Mouse (Mus musculus) adipocyte (in vitro differentiated cells): ENCODE data around the gene Hcfc1.

Experiments
- DNase-seq: peaks from one replicate; pipeline ENCODE4 v3.0.0-alpha.2; 2016; ENCODE audit warnings: low spot score

Gene Hcfc1

DNA sequence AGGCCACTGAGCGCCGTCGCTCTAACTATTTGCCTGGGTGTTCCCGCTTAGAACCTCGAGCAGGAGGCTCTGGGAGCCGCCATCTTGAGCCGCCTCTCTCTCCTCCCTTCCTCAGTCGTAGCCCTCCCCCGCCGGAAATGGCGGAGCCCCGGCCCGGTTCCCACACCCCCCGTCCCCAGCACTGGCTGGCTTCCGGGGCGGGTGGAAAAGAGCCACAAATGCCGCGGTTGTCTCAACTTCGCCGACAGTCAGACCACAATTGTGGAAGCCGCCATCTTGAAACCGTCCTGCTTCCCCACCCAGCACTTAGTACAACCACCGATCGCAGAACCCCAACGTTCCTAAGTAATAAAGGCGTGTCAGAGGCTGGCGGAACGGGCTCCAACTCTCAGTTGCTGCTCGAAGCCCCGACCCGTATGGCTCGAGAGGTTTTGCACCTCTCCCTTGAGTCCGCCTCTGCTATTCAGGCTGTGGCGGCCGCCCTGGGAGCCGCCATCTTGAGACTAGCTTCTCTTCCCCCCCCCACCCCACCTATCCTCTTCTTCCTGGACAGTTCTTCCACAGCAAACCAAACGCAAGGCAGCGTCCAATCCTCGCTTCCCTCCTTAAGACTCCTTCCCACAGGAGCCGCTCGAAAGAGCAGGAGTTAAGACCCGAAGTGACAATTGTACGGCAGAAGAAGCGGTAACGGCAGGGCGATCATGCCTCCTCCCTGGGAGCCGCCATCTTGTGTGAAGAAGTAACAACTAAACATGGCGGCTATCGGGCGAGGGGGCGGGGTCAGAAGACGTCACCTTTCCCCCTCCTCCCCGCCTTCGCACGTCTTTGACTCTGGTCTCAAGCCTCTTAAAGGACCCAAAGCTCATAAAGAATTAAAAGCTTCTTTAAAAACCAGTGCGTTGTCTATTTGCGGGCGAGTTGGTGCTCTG, at the start of gene Hcfc1:
Gene Hcfc1, minus strand, starts transcription at position 110 of the 929 bp plus-strand sequence.
- peak; percentile 92 for DNase-seq

DNA sequence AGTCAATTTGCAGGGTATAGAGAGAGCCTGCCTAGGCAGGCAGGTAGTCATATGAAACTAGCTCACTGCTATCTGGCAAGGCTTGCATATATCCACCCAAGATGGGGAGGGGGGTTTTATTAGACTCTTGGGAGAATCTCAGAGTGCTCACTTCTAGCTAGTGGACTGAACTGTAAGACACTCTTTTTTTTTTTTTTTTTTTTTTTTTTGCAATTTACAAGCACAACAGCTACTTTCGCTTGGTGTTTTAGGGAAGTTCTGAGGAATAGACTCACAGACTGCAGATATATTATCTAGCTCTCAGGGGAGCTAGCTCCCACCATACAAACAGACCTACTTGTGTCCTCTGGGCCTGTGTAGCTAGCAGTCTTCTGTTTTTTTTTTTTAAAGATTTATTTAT, 48.4 kb upstream of the Hcfc1 start:
- no peak for DNase-seq

DNA sequence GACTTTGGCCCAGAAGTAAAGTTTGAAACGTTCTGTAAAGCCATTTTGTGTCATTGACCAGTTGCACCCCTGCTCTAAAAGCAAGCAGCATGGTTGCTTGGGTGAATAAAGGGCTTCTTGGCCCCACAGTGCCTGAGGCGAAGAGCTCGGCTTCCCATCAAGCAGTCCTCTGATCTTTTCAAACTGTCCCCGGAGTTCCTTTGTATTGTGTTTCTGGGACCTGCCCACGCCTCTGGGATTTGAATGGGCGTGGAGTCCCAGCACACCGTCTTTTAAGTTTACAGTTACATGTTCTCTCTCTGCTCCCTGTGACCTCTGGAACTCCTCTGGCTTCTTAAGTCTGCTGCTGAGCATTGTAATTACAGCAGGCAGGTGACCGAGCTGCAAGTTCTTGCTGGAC, 41.9 kb upstream of the Hcfc1 start:
- DNase-seq: no peak

DNA sequence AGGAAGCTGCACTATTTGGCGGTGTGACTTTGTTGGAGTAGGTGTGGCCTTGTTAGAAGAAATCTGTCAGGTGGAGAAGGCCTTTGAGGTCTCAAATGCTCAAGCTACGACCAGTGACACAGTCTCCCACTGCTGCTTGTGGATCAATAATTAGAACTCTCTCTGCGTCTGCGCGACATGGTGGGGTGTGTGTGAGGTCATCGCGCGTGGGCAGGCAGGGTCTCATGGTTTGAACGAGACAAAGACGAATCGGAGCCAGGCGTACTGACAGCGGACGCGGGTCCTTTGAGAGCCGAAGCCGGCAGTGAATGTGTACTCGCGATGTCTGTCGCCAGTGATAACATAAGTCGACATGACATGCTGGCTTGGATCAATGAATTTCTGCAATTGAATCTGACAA, 40.2 kb upstream of the Hcfc1 start:
- no peak for DNase-seq

DNA sequence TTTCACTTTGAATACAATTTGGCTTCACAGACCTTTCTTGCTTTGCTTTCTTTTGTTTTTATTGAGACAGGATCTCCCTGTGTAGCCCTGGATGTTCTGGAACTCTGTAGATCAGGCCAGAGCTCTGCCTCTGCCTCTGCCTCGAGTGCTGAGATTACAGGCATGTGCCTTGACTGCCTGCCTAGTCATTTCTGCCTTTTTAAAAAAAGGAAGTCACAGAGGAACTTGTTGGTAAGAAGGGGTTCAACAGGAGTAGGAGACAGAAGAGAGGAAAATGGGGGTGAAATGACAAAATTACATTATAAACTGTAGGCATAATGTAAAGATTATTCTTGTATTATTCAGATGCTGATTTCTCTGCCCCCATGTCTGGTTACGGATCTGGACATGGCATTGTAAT, 37.5 kb upstream of the Hcfc1 start:
- no peak for DNase-seq

DNA sequence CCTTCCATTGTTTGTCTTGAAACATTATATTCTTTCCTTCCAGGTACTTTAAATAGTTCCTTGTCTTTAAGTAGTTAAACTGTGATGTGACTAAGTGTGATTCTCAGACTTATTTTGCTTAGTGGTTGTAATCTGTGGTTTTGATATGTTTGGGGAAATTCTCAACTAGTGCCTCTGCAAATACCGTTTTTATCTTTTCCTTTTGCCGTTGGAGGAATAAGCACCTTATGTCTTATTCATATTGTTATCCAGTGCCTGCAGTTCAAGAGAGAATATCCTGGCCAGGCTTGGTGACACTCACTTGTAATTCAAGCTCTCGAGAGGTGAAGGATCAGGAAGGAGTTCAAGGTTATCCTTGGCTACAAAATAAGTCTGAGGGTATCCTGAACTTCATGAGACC, 34.9 kb upstream of the Hcfc1 start:
- DNase-seq: no peak

DNA sequence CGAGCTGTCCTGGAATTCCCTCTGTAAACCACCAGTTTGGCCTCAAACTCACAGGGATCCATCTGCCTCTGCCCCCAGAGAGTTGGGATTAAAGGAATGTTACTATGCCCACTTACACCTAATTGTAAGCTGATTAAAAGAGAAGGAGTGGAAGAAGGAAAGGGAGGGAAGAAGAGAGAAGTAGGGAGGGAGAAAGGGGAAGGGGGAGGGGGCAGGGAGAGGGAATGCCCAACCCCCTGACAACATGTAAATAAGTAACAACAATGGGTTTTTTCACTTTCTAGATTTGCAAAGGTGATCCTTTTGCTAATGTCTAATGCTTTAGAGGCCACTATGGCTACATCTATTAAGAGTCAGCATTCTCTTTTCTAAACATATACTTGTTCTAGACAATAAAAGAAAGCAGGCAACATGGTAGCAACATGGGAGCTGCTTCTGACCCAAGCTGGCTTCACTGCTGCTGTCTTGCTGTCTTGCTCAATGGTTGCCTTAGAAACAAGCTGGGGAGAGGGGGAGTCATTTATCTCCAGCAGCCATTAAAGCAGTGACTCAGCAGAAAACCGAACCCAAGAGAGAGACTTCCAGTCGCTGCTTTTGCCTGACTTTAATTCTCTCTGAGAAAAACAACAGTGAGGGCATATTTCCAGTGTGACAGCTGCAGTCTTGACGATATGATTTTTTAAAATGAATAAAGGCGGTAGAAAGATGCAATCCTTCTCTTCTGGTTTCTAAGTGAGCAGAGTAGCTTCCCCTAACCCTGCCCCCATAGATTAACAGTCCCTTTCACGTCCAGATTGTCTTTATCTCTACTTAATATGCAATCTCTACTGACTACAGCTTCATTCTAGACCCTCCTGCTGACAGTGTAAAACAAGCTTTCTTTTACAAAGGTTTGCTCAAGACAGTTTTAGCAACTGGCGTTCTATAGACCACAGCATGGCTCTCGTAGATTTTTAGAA, 33.0 kb upstream of the Hcfc1 start:
- peak; percentile 82 for DNase-seq

DNA sequence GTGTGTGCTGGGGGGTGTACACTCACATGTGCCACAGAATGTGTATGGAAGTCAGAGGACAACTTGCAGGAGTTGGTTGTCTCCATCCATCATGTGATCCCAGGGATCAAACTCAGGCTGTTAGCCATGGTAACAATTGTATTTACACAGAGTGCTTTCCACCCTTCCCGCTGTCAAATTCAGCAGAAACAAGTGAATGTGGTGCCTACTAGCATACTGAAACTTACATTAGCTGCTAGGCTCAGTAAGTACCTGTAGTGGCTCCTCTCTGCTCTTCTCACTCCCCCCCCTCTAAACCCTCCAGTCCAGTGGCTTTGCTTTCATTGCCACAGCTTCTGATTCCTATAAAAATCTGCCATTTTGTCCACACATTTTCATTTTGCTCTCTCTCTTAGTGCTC, 11.6 kb upstream of the Hcfc1 start:
- DNase-seq: no peak

DNA sequence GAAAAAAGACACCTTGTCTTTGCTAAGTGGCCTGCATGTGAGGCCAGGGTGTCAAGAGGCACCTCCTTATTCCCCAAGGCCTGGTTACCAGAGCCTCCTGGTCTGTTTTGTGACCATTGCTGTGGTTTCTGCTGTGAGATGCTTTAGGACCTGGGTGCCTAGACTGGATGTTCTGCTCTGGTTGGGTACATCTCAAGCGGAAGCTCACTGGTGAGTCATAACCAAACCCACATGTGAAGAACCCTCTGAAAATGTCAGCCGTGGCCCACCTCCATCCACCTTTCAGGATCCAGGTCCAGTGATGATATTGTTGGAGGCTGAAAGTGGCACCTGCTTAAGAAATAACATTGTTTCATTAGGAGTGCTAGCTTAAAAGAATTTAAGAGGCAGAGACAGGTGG, 10.1 kb upstream of the Hcfc1 start:
- DNase-seq: no peak

DNA sequence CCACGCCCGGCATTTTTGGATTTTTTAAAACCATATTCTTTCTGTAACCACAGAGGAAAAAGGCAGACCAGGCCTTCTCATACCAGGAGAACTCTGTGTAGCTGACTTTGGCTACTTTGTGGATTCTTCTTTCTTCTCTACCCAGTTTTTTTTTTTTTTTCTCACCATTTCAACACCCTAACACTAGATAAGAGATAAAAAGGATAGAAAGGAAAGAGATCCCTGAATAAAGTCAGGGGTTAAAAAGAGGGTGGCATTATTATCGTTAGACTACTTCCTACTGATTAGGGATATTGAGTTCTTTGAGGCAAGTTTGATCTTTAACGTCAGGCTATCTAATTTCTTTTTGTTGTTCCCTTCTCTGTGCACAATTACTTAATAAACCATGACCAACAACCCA, 6.6 kb upstream of the Hcfc1 start:
- no peak for DNase-seq

DNA sequence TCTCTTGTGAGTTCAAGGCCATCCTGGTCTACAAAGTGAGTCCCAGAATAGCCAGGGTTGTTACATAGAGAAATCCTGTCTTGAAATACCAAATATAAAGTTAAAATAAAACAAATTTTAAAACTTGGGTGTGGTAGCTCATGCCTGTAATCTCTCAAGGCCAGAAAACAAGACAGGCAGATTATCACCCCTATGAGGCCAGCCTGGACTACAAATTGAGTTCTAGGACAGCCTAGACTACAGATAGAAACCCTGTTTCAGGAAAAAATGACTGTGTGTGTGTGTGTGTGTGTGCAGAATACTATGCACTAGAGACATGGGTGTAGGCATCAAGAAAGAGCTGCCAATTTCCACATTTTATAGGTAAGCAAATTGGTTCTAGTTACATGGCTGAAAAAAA, 4.6 kb upstream of the Hcfc1 start:
- no peak for DNase-seq

DNA sequence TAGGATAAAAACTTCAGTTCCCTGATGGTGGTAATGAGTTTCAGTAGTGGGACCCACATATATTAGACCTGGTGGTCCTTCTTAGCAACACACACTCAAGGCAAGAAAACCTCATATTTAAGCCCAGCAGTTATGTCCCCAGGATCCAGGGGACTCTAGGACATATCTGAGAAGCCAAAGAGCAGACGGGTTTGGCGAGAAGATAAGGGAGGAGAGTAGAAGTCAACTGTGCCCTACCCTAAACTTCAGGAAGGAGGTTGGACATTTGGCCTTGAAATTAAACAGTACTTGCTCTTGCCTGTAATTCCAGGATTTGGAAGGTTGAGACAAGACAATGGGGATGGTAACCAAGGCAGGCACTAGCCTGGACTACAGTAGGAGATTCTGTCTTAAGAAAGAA, 3.6 kb upstream of the Hcfc1 start:
- DNase-seq: no peak

DNA sequence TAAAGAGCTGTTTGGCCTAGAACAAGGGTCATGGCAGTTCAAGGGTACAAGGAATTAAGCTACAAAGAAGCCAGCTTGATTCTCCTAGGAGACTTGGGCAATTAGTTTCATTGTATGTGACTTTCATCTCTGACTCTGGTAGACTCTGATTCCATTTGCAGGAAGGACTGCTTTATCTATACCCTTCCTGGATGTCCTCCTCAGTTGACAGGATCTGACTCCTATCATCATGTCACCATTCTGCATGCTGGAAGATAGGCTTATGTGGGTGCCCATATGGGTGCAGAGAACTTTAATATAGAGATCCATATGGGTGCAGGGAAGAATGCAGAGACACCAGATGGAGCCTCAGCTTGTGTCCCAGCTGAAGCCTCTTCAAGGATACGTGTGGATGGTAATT, 3.0 kb upstream of the Hcfc1 start:
- no peak for DNase-seq

DNA sequence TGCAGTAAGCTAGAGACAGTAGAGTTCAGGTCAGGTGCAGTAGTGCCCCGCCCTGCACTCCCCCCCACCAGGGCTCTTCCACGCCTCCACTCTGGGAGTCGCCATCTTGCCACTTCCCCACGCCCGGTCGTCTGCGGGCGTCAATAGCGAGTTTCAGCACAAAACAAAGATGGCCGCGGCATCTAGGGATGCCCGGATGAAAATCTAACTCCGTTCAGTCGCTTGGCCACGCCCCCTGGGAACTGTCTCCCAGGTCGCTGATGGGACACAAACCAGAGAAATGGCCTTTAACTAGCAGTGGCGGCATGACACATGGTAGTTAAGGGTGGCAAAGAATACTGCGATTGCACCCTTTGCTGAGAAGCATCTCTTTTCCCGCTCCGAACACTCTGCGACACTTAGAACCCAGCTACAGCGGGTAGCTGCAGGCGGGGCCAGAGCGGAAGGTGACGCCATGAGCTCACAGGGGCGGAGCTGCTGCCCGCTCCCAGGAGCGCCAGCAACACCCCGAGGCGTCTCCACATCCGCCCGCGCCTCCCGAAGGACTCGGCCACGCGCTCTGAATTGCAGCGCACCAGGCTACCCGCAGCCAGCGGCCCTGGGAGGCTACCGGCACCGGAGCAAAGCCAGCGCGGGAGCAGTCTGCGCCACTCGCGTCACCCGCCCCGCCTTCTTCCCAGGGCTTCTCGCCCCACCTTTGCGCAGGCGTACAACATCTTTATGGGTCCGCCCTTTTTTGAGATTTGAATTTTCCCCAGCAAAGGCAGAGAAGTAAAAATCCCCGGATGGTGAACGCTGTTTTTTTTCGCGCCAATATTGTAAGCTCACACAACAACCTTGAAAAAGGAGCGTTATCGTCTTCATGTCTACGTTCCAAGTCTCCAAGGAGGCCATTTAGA, 1.3 kb upstream of the Hcfc1 start:
- DNase-seq: peak; percentile 94

DNA sequence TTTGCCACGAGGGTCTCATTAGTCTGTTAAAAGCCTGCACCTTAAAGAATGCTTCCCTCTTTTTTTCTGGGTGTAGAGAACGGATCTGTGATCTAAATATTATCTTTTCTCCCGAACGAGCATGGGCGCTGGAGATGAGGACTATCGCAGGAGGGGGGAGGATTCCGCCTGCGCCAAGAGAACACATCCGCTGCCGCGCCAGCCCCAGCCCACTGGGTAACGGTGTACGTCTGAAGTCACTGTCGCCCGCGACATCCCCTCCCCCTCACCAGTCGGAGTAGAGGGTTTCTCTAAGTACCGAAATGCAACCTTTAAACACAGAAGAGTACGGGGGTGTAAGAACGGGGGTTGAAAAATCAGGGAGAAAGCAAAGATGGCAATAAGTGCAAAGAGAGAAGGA, 850 bp downstream of the Hcfc1 start:
- DNase-seq: peak; percentile 61

DNA sequence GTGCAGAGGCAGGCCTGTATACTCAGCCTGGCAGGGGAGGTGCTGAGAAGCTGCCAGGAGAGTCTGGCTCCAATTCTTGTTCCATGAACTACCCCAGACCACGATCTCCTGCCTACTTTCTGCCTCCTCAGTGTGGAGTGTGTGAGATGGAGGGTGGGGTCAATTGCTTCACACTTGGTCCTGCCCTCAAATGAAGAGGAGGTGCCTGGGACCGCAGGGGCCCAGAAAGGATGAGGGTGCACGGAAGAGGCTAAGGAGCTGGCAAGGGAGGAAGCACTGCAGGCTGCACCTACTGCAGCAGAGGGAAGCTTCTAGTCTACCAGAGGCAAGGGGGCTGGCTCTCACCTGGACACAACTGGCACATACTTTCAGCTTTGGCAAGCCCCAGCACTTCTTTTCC, 1.8 kb downstream of the Hcfc1 start:
- peak; percentile 80 for DNase-seq

DNA sequence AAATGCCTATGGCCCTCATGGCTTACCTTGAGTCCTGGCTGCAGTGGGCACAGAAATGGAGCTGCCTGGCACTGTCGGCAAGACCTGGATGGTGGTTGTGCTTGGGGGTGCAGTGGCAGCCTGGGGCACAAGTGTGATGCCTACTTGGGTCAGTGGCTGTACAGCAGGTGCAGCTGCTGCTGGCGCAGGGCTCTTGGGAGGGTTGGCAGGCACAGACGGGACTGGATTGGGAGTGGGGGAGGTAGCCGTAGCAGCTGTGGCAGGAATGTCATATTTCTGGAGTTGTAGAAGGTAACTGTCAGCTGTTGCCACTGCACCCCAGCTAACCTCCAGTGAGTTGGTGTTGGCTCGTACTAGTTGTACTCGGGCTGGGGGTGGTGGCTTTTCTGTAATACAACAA, 11.2 kb downstream of the Hcfc1 start:
- no peak for DNase-seq

DNA sequence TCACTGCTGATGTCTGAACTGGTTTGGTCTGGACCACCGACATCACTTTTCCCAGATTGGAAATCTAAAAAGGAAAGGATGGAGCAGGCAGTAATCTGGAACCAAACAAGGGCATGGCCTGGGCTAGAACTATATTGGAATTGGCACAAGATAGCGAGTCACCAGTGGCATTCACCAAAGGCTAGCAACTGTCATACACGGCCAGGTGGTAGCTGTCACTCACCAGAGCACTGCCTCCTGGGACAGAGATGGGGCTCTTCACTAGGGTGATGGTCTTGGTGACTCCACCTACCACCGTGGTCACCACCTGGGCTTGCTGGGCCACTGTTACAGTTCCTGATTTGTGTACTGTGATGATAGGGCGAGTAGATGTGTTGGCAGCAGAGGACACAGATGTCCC, 13.6 kb downstream of the Hcfc1 start:
- DNase-seq: no peak

DNA sequence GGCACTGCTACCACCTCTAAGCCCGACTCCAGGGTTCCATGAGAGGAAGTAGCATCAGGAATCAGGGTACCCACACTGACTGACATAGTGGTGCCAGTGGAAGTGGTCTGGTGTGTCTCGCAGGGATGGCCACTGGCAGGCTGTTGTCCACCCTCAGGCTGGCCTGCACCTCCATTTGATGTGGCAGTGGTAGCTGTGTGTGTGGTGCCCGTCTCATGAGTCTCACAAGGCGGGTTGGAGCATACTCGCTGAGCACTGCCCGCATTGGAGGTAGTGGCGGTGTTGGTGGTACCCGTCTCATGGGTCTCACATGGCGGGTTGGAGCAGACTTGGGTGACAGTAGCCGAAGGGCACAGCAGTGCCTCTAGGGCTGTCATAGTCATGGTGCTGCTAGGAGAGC, 16.8 kb downstream of the Hcfc1 start:
- no peak for DNase-seq

DNA sequence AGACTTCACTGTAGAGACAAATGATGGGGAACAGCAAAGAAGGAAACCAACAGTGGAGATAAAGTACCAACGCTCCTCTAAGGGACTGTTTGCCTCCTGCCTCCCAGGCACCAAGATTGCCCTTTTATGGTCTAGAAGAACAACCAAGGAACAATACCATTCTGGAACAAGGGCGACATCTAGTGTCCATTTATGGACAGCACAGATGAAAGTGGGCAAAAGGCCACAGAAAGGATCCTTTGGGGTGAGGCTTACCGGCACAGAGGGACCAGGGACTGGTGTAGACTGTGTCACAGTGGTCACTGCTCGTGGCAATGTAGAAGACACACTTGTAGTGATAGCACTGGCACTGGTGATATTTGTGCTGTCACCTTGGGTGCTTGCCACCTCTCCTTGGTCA, 17.5 kb downstream of the Hcfc1 start:
- DNase-seq: peak; percentile 79

DNA sequence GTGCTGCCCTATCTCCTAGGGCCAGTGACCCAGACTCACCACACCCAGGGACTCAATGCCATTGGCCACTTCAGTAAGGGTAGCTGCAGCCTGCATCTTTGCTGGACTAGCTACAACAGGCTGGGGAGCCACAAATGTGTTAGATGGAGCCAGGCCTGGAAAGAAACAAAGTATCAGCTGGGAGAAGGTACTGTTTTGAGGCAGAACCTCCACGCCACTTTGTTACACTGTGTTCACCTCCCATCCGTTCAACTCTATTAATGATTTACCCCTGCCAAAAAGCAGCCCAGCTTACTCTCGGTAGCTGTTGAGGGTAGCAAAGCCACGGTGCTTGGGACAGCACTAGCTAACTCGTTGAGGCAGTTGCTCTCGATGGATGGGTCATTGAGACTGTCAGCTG, 19.3 kb downstream of the Hcfc1 start:
- DNase-seq: no peak

DNA sequence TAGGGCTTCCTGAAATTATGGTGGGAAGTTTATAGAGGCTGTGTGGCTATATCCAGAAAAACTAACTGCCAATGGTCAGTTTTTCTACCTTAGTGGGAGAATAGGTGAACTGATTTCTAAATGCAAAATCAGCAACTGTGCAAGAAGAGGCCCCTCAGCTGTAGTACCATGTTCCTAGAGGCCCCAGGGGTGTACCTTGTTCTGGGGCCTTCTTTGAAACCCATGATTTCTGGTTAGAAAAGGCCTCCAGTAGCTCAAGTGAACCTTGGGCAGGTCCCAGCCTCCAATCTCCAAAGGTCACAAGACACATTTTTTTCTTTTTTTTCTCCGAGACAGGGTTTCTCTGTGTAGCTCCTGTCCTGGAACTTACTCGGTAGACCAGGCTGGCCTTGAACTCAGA, 23.9 kb downstream of the Hcfc1 start:
- DNase-seq: no peak
